Mouse (Mus musculus) myocyte (in vitro differentiated cells): ENCODE data around the gene Whamm. TPM values are rescaled to one million over a fixed set of nuclear protein-coding genes. Genes with fewer than 3 reads are reported as not detected.
A peak's percentile ranks its signal among the peaks of the same experiment; 100 is the strongest.

ENCODE experiments used
- H3K27me3 ChIP-seq: one replicate; pipeline ENCODE4 v1.6.1; 2011; ENCODE audit not compliant: control insufficient read depth, insufficient read depth, insufficient read length
- H3K36me3 ChIP-seq: one replicate; pipeline ENCODE4 v1.6.1; 2011; ENCODE audit not compliant: control insufficient read depth, insufficient read depth
- H3K4me2 ChIP-seq: one replicate; pipeline ENCODE4 v1.6.1; 2011; ENCODE audit warnings: low read depth, control low read depth
- H3K4me3 ChIP-seq: one replicate; pipeline ENCODE4 v1.5.1; 2011; ENCODE audit warnings: mild to moderate bottlenecking, control low read depth, moderate library complexity
- H3K79me2 ChIP-seq: one replicate; pipeline ENCODE4 v1.6.1; 2011; ENCODE audit not compliant: control insufficient read depth, insufficient read depth
- H3ac ChIP-seq: one replicate; pipeline ENCODE4 v1.6.1; 2011; ENCODE audit not compliant: control insufficient read depth, insufficient read length
- CEBPB ChIP-seq: IDR thresholded peaks from 2 replicates; pipeline ENCODE4 v1.6.1; 2011; ENCODE audit warnings: mild to moderate bottlenecking, moderate library complexity; ENCODE audit not compliant: poor library complexity, insufficient read depth, severe bottlenecking
- E2F4 ChIP-seq: IDR thresholded peaks from one replicate; pipeline ENCODE4 v1.6.1; 2011; ENCODE audit warnings: mild to moderate bottlenecking, control low read depth, moderate library complexity; ENCODE audit not compliant: insufficient read depth
- MAX ChIP-seq: IDR thresholded peaks from one replicate; pipeline ENCODE4 v1.6.1; 2011; ENCODE audit warnings: low read depth, mild to moderate bottlenecking, control low read depth
- MYOD1 ChIP-seq, 3 experiments: IDR thresholded peaks; one replicate each; pipeline ENCODE4 v1.6.1; 2011; ENCODE audit warnings: control low read depth in 2 of 3, low read depth in 2 of 3, mild to moderate bottlenecking in 2 of 3, moderate library complexity in 1 of 3; ENCODE audit not compliant: insufficient read length in 2 of 3, control insufficient read depth in 1 of 3
- MYOG ChIP-seq, 3 experiments: IDR thresholded peaks; one replicate each; pipeline ENCODE4 v1.6.1; 2011; ENCODE audit warnings: control low read depth in 2 of 3, low read depth in 2 of 3, mild to moderate bottlenecking in 2 of 3; ENCODE audit not compliant: insufficient read length in 2 of 3, control insufficient read depth in 1 of 3, insufficient read depth in 1 of 3
- POLR2A ChIP-seq: IDR thresholded peaks from one replicate; pipeline ENCODE4 v1.6.1; 2011; ENCODE audit warnings: low read depth, mild to moderate bottlenecking, control low read depth, moderate library complexity; ENCODE audit not compliant: insufficient read length
- POLR2AphosphoS2 ChIP-seq: IDR thresholded peaks from one replicate; pipeline ENCODE4 v1.6.1; 2011; ENCODE audit warnings: low read depth, control low read depth; ENCODE audit not compliant: insufficient read length
- REST ChIP-seq: IDR thresholded peaks from one replicate; pipeline ENCODE4 v1.6.1; 2011; ENCODE audit warnings: mild to moderate bottlenecking, control low read depth, moderate library complexity; ENCODE audit not compliant: insufficient read depth, insufficient read length
- SRF ChIP-seq: IDR thresholded peaks from one replicate; pipeline ENCODE4 v1.6.1; 2011; ENCODE audit warnings: low read depth; ENCODE audit not compliant: control insufficient read depth, insufficient read length
- TCF12 ChIP-seq: IDR thresholded peaks from one replicate; pipeline ENCODE4 v1.6.1; 2011; ENCODE audit warnings: mild to moderate bottlenecking, control low read depth; ENCODE audit not compliant: poor library complexity, insufficient read depth, severe bottlenecking
- TCF3 ChIP-seq: IDR thresholded peaks from one replicate; pipeline ENCODE4 v1.6.1; 2011; ENCODE audit warnings: low read depth, control low read depth; ENCODE audit not compliant: insufficient read length
- USF1 ChIP-seq: IDR thresholded peaks from one replicate; pipeline ENCODE4 v1.6.1; 2011; ENCODE audit warnings: low read depth, mild to moderate bottlenecking, control low read depth, moderate library complexity
- polyA plus RNA-seq: library from polyadenylated mRNA; unstranded; fragments of >200 nt; fragmentation: generic; extraction: Trizol; gene quantifications from one replicate; pipeline ENCODE4 v1.2.1, GENCODE M21; 2012; ENCODE audit warnings: missing spikeins

Gene Whamm
- polyA plus RNA-seq, 1 experiment, result 4.0 TPM

DNA sequence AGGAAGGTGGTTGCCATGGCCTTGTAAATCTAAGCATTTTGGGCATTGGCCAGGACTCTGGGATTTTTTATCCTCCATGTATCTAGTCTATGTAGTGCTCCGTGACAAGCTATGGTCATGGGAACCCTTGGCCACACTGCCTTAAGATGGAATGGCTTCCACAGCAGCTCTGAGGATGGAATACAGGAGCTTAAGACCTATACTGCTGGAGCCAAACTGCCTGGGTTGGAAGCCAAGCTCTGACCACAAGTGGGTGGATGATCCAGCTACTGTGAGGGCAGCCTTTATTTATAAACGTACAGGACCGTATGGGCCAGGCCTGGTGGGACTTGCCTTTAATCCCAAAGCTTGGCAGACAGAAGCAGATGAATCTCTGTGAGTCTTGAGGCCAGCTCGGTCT is 34.6 kb upstream of the Whamm start:
- Histone ChIP-seq H3K36me3 (peaks cover 11% of the 10 kb centered on the region), H3K27me3 (no peaks in the 10 kb centered on the region), H3K4me2 (no peak overlapping the region), H3K4me3 (no peak overlapping the region), H3K79me2 (no peaks in the 10 kb centered on the region), H3ac (no peak overlapping the region)
- TF ChIP-seq TCF3, result no peak
- peak; percentile 13 for TF ChIP-seq POLR2AphosphoS2

DNA sequence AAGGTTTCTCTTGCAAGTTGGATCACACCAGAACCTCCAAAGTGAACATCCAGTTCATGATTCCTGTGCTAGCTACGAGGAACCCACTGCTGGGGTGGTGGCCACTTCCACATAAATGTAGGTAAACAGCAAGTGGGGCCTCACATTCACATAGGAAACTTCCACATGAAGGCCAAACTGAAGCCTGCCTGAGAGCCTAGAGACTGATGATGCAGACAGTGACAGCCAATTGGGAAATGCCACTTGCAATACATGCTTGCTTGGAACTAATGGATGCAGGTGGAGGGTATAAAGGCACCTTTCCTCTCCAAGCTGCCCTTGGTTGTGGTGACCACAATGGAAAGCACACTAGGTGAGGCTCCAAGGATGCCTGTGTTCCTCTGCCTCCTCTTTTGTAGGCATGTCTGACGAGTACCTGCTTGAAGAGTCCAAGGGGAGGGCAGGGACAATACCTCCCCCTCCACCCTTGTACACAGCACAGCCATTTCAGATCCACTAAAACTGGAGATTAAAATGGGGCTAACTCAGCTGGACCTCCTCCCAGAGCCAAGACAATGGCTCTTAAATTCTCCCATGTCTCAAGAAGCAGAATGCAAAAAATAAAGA is 32.9 kb upstream of the Whamm start:
- Histone ChIP-seq H3K27me3 (peaks cover 14% of the 10 kb centered on the region), H3ac (no peak overlapping the region), H3K4me3 (no peak overlapping the region), H3K79me2 (no peaks in the 10 kb centered on the region), H3K4me2 (no peak overlapping the region), H3K36me3 (peaks cover 9% of the 10 kb centered on the region)
- TF ChIP-seq MAX (no peak), CEBPB (no peak), MYOG (IDR thresholded peaks at IDR 0.05; ENCODE audit: control insufficient read depth in 1 of 3, insufficient read depth in 1 of 3, insufficient read length in 2 of 3, low read depth in 2 of 3) (no peak), MYOD1 (IDR thresholded peaks at IDR 0.05; ENCODE audit: control insufficient read depth in 1 of 3, insufficient read length in 2 of 3, low read depth in 2 of 3) (no peak), TCF3 (no peak), TCF12 (no peak), SRF (no peak), POLR2AphosphoS2 (no peak), E2F4 (no peak), REST (no peak), USF1 (no peak), POLR2A (no peak)

DNA sequence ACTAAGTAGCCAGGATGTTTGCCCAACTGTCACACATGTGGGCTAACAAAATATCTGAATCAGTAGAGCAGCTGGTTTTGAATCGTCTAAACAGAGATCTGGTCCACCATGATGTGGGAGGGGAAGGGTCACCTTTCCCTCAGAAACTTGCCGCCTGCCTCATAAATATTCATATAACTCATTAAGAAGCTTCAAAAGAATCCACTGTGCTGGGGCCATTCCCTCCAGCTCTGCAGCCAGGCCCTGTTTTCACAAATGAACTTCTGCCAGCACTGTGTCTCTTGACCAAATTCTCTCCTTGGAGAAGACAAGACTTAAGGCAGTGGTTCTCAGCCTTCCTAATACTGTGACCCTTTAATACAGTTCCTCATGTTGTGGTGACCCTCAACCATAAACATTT is 31.5 kb upstream of the Whamm start:
- TF ChIP-seq SRF, result no peak
- no peak for TF ChIP-seq TCF12
- TF ChIP-seq POLR2A, result no peak
- no peak for TF ChIP-seq MAX
- TF ChIP-seq USF1, result no peak
- no peak for TF ChIP-seq REST
- no peak for TF ChIP-seq MYOD1 (IDR thresholded peaks at IDR 0.05; ENCODE audit: control insufficient read depth in 1 of 3, insufficient read length in 2 of 3, low read depth in 2 of 3)
- no peak for TF ChIP-seq MYOG (IDR thresholded peaks at IDR 0.05; ENCODE audit: control insufficient read depth in 1 of 3, insufficient read depth in 1 of 3, insufficient read length in 2 of 3, low read depth in 2 of 3)
- TF ChIP-seq E2F4, result no peak
- no peak for TF ChIP-seq TCF3
- no peak for TF ChIP-seq CEBPB
- no peak for TF ChIP-seq POLR2AphosphoS2
- H3K27me3 ChIP-seq, result peaks cover 18% of the 10 kb centered on the region
- H3K79me2 ChIP-seq, result no peaks in the 10 kb centered on the region
- H3K4me2 ChIP-seq, result no peak overlapping the region
- H3K36me3 ChIP-seq, result peaks cover 6% of the 10 kb centered on the region
- no peak overlapping the region for H3ac ChIP-seq
- H3K4me3 ChIP-seq, result no peak overlapping the region

DNA sequence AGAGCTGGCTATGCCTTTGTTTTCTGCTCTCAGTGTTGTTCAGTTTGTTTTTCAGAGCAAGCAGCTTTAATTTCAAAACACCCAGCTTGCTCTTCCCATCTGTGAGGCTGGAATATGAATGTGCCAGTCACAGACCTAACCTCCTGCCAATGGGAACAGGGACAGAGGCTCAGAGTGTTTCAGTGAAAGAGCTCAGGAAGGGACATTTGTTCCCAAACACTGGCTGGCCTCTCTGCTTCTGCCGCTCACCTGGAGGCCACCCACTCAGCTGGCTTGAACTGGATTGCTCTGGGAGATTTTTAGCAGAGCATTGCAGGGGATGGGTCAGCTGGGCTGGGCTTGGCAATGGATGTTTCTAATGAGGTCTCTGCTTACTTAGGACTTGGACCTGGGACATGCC is 30.1 kb upstream of the Whamm start:
- no peak overlapping the region for H3K4me3 ChIP-seq
- no peaks in the 10 kb centered on the region for H3K36me3 ChIP-seq
- H3K4me2 ChIP-seq, result no peak overlapping the region
- H3K27me3 ChIP-seq, result peaks cover 25% of the 10 kb centered on the region
- H3K79me2 ChIP-seq, result no peaks in the 10 kb centered on the region
- H3ac ChIP-seq, result no peak overlapping the region
- no peak for TF ChIP-seq POLR2A

DNA sequence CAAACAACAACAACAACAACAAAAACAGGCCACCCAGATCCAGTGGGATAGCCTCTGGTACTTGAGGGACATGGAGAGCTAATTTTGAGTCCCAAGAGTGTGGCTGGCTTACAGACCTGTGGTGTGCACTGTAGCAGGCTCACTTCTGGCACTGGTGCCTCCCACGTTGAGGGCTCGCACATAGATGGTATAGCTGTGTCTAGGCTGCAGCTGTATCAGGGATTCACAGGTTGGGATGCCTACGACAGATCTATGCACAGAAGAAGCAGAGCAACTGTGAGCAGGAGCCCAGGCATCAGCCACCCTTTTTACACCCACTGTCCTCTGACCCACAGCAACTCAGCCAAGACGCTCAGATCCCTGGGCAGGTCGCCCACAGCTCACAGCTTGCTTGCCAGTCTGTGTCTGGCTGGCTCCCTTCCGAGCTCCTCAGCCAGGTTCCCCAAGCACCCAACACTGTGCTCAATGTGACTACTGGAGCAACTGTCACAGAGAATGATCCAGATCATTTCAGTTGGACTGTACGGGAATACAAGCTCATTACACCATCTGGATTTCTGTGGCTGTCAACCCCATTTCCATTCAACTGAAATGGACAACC is 29.0 kb upstream of the Whamm start:
- H3K36me3 ChIP-seq, result no peaks in the 10 kb centered on the region
- TF ChIP-seq CEBPB (no peak), REST (no peak), MYOD1 (IDR thresholded peaks at IDR 0.05; ENCODE audit: control insufficient read depth in 1 of 3, insufficient read length in 2 of 3, low read depth in 2 of 3) (no peak), E2F4 (no peak), USF1 (no peak), MYOG (IDR thresholded peaks at IDR 0.05; ENCODE audit: control insufficient read depth in 1 of 3, insufficient read depth in 1 of 3, insufficient read length in 2 of 3, low read depth in 2 of 3) (no peak), POLR2A (no peak), MAX (no peak), POLR2AphosphoS2 (no peak), SRF (no peak), TCF12 (no peak), TCF3 (no peak)
- H3K27me3 ChIP-seq, result peaks cover 25% of the 10 kb centered on the region
- H3K4me3 ChIP-seq, result no peak overlapping the region
- H3K4me2 ChIP-seq, result no peak overlapping the region
- no peak overlapping the region for H3ac ChIP-seq
- H3K79me2 ChIP-seq, result no peaks in the 10 kb centered on the region
